Mouse (Mus musculus) left cerebral cortex, postnatal 14 days (tissue): ENCODE data around the gene Med13l. TPM values are rescaled to one million over a fixed set of nuclear protein-coding genes. Genes with fewer than 3 reads are reported as not detected.

ENCODE experiments used
- DNase-seq, 2 experiments: peaks; one replicate each; pipeline ENCODE4 v3.0.0; 2021 to 2022; ENCODE audit warnings: low spot score in 2 of 2, mixed read lengths in 1 of 2
- intact Hi-C: fragments of 180-260 bp; cut with DNase I; formaldehyde crosslinking; loops from one replicate; pipeline ENCODE4 v1.15.1; 2025
- total RNA-seq, 2 experiments: library from RNA; stranded (reverse); gene quantifications; 2 replicates each; pipeline ENCODE4 v1.2.3; 2021

The Med13l gene
- total RNA-seq, 2 experiments from 2014 or later: 78.0 to 88.1 TPM

DNA sequence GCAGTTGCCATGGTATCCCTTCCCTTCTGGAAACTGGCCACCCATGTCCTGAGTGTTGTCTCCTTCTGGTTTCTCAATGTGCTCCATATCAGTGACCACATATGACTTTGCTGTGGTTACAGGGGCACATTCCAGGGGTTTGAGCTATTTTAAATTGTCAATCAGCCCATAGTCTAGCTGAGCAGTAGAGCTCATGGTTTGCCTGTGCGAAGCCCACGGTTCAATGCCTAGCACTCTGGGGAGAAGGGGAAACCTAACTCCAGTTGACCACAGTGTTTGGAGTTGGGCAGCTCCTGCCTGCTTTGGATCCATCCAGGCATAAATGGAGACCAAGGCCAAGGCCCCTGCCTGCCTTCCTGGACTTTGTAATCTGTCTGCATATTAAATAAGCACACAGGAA is 182.6 kb downstream of the Med13l start:
- no peak for DNase-seq
- intact Hi-C loops: no loop called here

DNA sequence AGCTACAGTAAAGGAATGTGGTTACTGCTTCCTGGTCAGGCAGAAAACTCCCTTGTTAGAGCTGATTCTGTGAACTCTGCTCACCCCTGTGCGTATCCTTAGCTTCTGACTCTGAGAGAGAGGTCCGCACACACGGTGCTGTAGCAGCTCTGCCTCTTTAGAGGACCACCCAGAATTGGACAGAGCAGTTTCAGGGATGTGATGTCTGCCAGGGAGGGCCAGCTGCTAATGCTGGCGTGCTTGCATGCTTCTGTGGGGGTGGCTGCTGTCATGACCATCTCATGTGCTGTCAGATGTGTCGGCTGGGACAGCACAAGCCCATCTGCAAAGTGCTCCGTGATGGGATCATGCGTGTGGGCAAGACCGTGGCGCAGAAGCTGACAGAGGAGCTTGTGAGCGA is 186.5 kb downstream of the Med13l start:
- intact Hi-C loops: no loop called here
- DNase-seq: no peak

DNA sequence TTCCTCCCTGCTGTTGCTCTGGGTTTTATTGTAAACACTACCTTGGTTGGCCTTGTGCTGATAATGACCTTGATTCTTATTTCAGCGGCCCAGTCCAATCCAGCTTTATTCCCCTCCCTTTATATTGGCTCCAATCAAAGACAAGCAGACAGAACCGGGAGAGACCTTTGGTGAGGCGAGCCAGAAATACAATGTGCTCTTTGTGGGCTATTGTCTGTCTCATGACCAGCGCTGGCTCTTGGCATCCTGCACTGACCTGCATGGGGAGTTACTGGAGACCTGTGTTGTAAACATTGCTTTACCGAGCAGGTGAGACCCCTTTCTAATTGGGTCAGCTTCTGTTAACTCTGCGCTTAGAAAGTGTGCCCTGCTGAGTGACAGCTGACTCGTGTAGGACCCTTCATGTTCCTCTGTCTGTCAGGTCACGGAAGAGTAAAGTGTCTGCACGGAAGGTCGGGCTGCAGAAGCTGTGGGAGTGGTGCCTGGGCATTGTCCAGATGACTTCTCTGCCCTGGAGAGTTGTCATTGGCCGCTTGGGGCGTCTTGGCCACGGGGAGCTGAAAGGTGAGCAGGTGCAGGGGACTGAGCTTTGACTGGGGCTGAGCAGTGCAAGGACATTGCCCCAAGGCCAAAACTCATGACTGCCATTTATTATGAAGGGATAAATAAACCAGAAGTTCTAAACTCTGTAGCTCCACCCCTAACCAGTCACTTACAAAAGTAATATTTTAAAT is 191.1 kb downstream of the Med13l start:
- intact Hi-C loops: no loop called here
- DNase-seq: no peak

DNA sequence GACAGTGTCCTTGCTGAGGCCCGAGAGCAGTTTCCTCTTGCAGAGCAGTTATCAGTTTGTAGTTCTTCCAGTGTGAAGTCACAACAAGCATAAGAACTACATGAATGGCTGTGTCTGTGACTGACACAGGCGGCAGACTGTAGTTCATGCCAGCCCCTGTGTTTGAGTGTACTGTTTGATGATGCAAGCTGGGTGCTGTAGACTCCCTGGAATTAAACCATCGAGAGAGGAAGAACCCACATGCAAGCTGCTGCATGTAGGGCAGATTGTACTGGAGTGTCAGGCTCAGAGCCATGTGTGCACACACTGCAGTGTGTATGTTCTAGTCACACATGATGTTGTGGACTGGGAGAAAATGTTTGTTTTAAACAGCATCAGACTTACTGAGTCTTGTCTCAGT is 192.4 kb downstream of the Med13l start:
- intact Hi-C loops: no loop called here
- peak in 1 of 2 experiments; percentile 72 for DNase-seq

DNA sequence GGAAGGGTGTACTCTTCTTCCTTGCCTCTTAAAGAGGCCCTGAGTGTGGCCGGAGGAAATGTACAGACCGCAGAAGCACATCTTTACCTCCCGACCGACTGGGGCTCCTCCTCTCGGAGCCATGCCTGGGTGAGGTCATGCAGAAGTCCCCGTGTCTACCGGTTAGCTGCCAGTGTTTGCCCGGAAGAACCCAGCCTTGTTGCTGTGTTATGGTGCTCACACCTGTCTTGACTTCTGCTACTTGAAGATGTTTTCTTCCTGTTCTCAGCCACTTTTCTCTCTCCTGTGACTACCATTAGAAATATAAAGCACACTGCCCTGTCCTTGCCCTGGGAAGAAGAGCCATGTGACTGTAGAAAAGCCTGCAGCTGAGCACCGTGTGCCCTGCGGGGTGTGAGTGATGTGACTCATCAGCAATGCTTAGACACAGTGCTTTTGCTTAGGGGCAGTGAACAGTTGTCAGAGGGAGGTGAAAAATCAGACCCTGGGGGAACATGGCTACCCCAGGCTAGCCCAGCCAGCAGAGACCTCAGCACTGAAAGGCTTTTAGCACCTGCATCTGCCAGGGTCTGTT is 193.1 kb downstream of the Med13l start:
- intact Hi-C loops: no loop called here
- no peak for DNase-seq

DNA sequence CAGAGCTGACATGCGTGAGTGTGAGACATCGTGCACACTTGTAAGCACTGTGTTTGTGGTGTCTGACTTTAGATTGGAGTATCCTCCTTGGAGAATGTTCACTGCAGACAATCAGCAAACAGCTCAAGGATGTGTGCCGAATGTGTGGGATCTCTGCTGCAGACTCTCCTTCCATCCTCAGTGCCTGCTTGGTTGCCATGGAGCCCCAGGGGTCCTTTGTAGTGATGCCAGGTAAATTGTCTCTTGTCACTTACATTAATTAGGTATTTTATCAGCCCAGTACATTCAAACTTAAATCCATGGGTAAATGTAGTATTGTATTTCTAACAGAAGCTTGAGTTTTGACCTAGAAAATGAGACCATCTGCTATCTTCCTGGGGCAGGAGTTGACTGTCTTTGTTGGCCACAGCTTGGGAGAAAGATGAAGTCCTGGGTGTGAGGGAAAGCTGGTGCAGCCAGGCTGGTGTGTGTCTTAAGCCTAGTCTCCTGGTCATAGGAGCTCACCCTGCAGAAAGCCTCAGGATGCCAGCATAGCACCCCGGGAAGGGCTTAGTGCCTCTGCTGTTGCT is 193.8 kb downstream of the Med13l start:
- intact Hi-C loops: no loop called here
- no peak for DNase-seq

DNA sequence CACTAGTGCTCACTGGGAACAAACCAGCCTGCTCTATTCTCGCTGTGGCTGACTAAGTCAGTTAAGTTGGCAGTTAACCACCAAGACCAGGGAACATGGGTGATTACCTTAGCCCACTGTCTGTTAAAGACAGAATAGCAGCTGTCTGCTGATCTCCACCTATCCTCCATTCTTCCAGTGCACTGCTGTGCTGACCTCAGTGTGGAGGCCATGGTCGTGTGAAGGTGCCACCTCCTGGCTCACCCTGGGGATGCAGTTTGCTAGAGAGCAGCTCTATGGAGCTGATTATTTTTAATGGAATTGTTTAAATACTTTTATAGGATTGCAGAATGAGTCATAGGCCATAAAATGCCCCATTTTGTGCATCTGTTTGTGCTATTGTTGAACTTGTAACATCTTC is 195.6 kb downstream of the Med13l start:
- intact Hi-C loops: no loop called here
- no peak for DNase-seq

DNA sequence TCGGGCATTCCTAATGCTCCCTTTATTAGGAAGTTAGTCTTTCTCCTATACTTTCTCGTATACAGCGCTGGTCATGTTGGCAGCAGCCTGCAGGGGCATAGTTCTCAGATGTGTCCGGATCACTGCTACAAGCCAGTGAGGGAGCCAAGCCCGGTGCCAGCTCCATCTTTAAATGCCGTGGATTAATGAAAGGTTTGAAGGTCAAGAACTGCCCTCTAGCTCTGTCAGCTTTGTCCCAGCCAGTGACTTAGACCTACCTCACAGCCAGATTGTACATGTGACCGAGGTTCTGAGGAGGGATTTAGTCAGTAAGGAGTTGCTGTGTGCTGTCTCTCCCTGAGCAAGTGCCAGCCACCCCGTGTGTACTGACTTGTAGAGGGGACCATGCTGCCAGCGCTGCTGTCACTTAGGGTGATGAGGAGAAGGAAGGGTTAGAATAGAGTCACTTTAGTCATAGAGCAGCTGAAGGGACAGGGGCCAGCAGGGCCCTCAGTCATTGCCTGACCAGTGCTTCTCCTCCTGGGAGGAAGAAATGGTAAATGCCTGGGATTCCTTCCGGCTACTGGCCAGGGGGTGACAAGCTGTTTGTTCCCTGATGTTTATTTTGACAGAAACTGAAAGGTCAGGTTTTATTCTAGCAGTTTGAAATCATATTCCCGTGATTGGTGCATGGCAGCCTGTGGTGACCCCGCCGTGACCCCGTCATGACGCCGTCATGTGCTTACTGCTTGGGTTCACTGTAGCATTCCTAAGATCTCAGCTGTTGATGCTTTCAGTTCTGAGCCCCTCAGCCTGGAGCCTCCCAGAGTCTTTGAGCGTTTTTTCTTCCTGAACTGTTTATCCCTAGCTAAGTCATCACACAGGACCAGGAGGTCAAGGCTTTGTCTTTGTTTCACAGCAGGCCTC is 197.2 kb downstream of the Med13l start:
- intact Hi-C loops: no loop called here
- DNase-seq: no peak

DNA sequence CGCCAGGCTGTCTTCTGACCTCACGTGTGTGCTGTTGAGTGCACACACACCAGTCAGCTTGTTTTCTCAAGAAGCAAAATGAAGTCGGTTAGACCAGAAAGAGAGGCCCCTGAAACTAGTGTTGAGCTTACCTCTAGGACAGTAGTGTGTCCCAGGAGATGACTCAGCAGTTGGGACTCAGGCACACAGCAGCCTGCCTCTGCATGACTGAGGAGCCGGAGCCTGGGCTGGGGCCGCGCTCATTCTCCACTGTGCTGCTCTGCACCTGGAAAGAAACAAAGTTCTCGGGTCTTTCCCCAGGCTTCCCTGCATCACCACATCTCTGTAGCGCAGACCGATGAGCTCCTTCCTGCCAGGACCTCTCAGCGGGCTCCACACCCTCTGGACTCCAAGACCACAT is 200.5 kb downstream of the Med13l start:
- intact Hi-C loops: loop anchor here (5.0 kb wide), 1 partner anchor 489 kb away; no protein-coding TSS in a partner anchor
- DNase-seq: no peak

DNA sequence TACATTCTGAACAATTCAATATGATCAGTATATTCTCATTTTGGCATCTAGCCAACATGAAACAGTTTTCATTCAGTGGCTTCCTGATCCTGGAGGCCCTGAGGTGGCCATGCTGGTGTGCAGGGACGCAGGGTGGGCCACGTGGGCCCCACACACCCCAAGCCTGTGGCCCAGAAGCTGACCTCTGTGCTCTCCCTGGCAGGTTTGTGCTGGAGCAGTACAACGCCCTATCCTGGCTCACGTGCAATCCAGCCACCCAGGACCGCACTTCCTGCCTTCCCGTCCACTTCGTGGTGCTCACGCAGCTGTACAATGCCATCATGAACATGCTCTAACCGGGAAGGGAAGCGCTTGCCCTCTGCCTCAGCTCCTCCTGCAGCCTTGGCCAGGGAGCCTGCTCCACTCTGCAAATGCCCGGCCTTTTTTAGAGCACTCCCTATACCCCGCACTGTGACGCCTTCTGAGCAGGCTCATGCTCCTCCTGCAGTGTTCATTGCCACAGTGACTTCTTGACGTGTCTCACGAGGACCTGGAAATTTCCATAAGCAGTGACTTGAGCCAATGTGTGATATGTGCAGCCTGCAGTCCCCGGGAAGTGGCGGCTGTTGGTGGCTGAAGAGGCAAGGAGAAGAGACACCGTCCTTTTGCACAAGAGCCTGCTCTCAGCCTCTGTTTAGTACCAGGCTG is 202.2 kb downstream of the Med13l start:
- DNase-seq: no peak
- intact Hi-C loops: loop anchor here (5.0 kb wide), 1 partner anchor 490 kb away; no protein-coding TSS in a partner anchor

DNA sequence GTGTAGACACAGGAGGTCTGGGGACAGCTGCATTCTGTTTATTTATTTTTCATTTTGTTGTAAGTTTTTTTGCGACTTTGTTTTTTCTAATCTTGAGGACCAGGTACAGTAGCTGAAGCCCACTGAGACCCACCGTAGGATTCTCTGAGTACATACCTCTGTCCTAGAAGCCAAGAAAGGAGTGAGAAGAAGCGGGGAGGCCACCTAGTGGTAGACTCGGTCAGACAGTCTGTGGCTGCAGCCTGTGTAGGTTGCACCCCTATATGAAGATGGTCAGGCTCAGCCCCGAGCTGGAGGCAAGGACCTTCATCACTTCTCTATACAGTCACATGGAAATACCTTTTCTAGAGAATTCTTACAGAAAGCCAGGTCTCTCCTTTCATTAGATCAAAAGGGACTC is 202.9 kb downstream of the Med13l start:
- DNase-seq: peak; percentile 55 to 59
- intact Hi-C loops: loop anchor here (5.0 kb wide), 1 partner anchor 491 kb away; no protein-coding TSS in a partner anchor

DNA sequence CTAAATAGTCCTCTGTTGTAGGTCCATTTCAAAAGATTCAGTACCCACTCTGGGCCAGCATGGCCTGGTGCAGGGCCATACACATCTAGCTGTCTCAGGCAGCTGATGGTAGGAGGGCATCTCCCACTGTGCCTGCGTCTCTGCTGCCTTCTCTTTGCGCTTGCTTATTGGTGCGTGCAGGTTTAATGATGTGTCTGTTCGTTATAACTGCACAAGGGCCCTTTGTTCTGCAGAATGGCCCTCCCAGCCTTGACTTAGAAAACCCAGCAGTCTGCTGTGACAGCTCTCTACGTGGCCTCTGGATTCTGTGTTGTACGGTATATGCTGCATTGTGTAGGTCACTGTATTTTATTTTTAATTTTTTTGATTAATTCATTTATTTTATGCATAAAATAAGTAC is 208.7 kb downstream of the Med13l start:
- DNase-seq: no peak
- intact Hi-C loops: no loop called here

DNA sequence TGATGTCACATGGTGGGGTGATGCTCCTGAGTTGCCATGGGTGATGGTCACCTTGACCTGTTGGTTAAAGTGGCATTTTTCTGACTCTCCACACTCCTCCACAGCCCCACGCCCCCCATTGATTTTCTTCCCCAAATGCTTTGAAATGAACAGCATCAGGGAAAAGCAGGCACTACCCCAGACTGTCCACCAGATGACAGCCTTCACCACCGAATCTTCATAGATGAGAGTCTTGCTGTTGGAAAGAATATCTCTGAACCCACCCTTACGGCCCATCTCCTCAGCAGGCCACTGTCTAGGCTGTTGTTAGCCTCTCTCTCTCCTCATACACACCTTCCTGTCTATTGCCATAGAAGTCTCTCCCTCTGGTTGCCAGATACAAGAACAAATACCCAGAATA is 213.4 kb downstream of the Med13l start:
- DNase-seq: peak; percentile 58 to 66
- intact Hi-C loops: no loop called here

DNA sequence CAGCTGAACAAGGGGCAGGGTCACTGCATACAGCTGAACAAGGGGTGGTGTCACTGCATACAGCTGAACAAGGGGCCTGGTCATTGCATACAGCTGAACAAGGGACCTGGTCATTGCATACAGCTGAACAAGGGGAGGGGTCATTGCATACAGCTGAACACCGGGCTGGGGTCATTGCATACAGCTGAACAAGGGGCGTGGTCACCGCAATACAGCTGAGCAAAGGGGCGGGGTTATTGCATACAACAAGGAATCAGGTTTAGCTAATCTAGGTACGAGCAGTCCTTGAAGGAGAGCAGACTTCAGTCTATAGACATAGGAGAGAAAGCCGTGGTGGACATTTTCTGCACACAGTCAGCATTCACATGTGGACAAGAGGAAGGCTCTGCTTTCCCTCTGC is 215.9 kb downstream of the Med13l start:
- DNase-seq: no peak
- intact Hi-C loops: loop anchor here (5.0 kb wide), 1 partner anchor 1331 kb away; no protein-coding TSS in a partner anchor

DNA sequence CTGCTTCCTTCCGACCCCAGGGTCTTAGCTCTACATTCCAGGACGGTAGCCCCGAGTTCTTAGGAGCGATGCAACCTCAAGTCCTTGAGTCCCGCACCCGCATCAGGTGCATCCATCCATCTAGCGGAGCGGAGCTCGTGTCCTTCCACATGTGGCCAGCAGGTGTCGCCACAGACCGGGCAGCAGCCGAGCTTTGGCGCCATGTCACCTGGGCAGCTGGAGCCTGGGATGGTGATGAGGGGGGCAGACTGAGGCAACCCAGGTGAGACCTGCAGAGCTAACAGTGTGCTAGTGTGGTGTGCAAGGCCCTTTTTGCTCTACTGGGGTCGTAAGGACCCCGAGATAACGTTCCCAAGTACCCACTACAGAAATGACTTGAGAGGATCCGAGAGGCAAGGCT is 221.1 kb downstream of the Med13l start:
- DNase-seq: peak in 1 of 2 experiments; percentile 79
- intact Hi-C loops: loop anchor here (2.0 to 5.0 kb wide), 3 partner anchors 96 to 931 kb away; no protein-coding TSS in a partner anchor

DNA sequence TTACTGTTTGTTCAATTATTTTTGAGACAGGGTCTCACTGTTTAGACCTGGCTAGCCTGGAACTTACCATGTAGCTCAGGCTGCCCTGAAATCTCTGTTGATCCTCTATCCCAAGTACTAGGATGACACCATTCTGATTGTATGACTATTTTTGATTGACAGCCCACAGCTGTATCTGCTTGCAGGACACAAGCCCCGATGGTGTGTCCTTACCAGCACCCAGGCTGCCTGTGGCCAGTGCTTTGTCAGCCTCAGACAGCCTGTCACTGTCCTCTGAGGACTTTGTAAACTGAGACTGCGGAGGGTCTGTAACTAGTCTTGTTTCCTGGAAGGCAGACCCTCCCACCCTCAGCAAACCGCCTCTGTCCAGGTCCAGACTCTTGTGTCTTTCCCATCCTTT is 221.7 kb downstream of the Med13l start:
- intact Hi-C loops: loop anchor here (5.0 kb wide), 2 partner anchors 95 to 930 kb away; no protein-coding TSS in a partner anchor
- DNase-seq: no peak

DNA sequence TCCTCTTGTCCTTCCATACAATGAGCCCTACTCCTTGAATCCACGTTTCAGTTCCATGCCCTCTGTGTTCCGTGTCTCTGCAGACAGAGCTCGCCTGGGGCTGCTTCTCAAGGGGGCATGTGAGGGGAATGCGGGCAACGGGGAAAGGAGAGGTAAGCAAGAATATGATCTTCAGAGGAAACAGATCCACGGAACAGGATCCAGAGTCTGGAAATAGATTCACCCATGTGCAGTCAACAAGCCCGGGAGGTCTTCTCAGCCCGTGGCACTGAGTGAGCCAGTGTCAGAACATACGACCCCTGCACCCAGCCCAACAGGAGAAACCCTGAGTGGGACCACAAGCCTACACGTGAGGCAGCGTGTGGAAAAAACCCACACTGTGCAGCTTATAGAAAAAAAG is 228.7 kb downstream of the Med13l start:
- intact Hi-C loops: no loop called here
- DNase-seq: no peak

DNA sequence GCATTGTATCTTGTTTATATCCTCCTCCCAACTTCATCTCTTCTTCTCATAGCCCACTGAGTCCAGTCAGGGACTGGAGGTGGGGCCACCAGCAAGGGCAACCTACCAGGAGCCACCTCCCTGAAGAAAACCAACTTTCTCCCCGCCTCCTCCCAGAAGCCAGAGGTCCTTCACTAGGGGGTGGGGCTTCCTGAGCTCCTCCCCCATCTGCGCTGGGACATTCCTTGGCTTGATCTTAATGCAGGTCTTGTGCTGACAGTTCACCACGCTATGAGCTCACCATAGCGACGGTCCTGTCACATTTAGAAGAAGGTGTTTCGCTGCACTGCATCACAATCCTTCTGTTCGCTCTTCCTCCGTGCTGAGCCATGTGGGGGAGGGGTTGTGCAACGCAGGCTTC is 229.3 kb downstream of the Med13l start:
- DNase-seq: no peak
- intact Hi-C loops: no loop called here

DNA sequence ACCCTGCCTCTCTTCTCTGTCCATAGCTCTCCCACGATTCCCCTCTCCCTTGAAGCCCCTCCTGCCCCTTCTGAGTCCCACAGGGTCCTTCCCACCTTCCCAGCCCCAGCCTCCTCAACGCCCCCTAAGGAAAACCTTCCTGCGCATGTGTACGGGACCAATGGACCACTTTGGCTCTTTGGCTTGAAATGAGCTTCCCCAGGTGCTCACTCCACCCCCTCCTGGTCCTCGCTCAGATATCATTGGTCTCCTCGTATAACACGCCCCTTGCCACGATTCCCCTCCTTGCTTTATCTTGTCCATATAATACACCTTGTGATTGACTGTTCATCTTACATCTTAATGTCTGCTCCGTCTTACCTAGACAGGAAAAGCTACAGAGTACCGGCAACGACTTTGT is 237.3 kb downstream of the Med13l start:
- intact Hi-C loops: no loop called here
- DNase-seq: no peak
